Mouse (Mus musculus) cortical plate, adult 2 months (tissue): Measurements from ENCODE around the gene Hypk. TPM values are rescaled to one million over a fixed set of nuclear protein-coding genes. Genes with fewer than 3 reads are reported as not detected.

ENCODE experiments used
- H3K27ac ChIP-seq: fragments of 200-500 bp; 2 replicates; pipeline ENCODE4 v1.5.1; 2012; ENCODE audit warnings: low read length, control low read depth, inconsistent platforms; ENCODE audit not compliant: insufficient read depth
- H3K4me1 ChIP-seq: fragments of 200-500 bp; 2 replicates; pipeline ENCODE4 v1.6.1; 2011; ENCODE audit warnings: low read length; ENCODE audit not compliant: control insufficient read depth, insufficient read depth
- H3K4me3 ChIP-seq: fragments of 200-500 bp; 2 replicates; pipeline ENCODE4 v1.5.1; 2011; ENCODE audit warnings: mild to moderate bottlenecking, low read length, control low read depth; ENCODE audit not compliant: insufficient read depth
- CTCF ChIP-seq: fragments of 200-500 bp; IDR thresholded peaks from 2 replicates; pipeline ENCODE4 v1.5.1; 2011; ENCODE audit warnings: mild to moderate bottlenecking, control low read depth, low read length; ENCODE audit not compliant: insufficient read depth; ENCODE audit errors: extremely low read depth
- POLR2A ChIP-seq: fragments of 200-500 bp; IDR thresholded peaks from 2 replicates; pipeline ENCODE4 v1.6.1; 2011; ENCODE audit warnings: mild to moderate bottlenecking, low read length, control low read depth; ENCODE audit not compliant: insufficient read depth; ENCODE audit errors: extremely low read depth
- polyA plus RNA-seq: library from polyadenylated mRNA; depleted of rRNA; stranded (reverse); fragments of >200 nt; gene quantifications from 2 replicates; pipeline ENCODE4 v1.2.3, GENCODE M21; 2012; rRNA removed

Gene Hypk
- polyA plus RNA-seq = 26.5 and 29.9 TPM in 2 replicates

- Histone ChIP-seq H3K27ac (no peak within 1 kb of the TSS), H3K4me1 (peaks cover 1% of the 10 kb centered on the region; the same call in 1 of the 2 replicates), H3K4me3 (no peak within 1 kb of the TSS)
- TF ChIP-seq CTCF (no peak), POLR2A (0 out of 2 replicates have a peak, but pooled peaks have one; percentile 25)
These were observed at the start of gene Hypk for GRCm38 (mm10) chr2:121452990-121453389. TSS of gene Hypk (plus strand) at chr2:121453290.

- no peak overlapping the region for H3K4me3 ChIP-seq
- no peak for TF ChIP-seq CTCF
- no peak for TF ChIP-seq POLR2A
- no peaks in the 10 kb centered on the region for H3K4me1 ChIP-seq
- H3K27ac ChIP-seq = no peak overlapping the region
These were observed 49.8 kb upstream of the Hypk start for GRCm38 (mm10) chr2:121403296-121403695.

- H3K4me1 ChIP-seq = no peaks in the 10 kb centered on the region; the same call in 1 of the 2 replicates
- no peak overlapping the region for H3K27ac ChIP-seq
- TF ChIP-seq CTCF (no peak), POLR2A (no peak)
- no peak overlapping the region for H3K4me3 ChIP-seq
These were observed 44.9 kb upstream of the Hypk start for GRCm38 (mm10) chr2:121408160-121408559.

- peak overlapping the region; percentile 93 for H3K27ac ChIP-seq
- H3K4me1 ChIP-seq = peaks cover 3% of the 10 kb centered on the region; the same call in 1 of the 2 replicates
- TF ChIP-seq CTCF = no peak
- no peak for TF ChIP-seq POLR2A
- peak overlapping the region; percentile 93 for H3K4me3 ChIP-seq
These were observed 40.2 kb upstream of the Hypk start for GRCm38 (mm10) chr2:121412843-121413386.

GRCm38 (mm10) chr2:121413387-121414042 is 39.6 kb upstream of the Hypk start, which contains the start of the genes Pdia3 and Catsper2:
TSS of gene Pdia3 (plus strand) at chr2:121413775.
TSS of gene Catsper2 (minus strand) at chr2:121413792.
- H3K27ac ChIP-seq = peak within 1 kb of the TSS; percentile 98

GRCm38 (mm10) chr2:121414139-121414685 is 38.9 kb upstream of the Hypk start:
- Histone ChIP-seq H3K4me3 (peak overlapping the region; percentile 93), H3K27ac (peak overlapping the region; percentile 98), H3K4me1 (peaks cover 3% of the 10 kb centered on the region; the same call in 1 of the 2 replicates)
- TF ChIP-seq POLR2A (no peak), CTCF (no peak)

More at GRCm38 (mm10) chr2:121413387-121414042, 39.6 kb upstream of the Hypk start, which contains the start of the genes Pdia3 and Catsper2:
- TF ChIP-seq POLR2A = peak; percentile 79
- no peak for TF ChIP-seq CTCF
- Histone ChIP-seq H3K4me1 (peaks cover 3% of the 10 kb centered on the region; the same call in 1 of the 2 replicates), H3K4me3 (peak within 1 kb of the TSS; percentile 93)

GRCm38 (mm10) chr2:121415103-121415502 is 38.0 kb upstream of the Hypk start:
- TF ChIP-seq CTCF (no peak), POLR2A (no peak)
- H3K4me1 ChIP-seq = peaks cover 3% of the 10 kb centered on the region; the same call in 1 of the 2 replicates
- peak overlapping the region; percentile 93; the same call in 1 of the 2 replicates for H3K4me3 ChIP-seq
- no peak overlapping the region for H3K27ac ChIP-seq

- TF ChIP-seq CTCF (no peak), POLR2A (no peak)
- Histone ChIP-seq H3K27ac (no peak overlapping the region), H3K4me1 (peaks cover 3% of the 10 kb centered on the region; the same call in 1 of the 2 replicates), H3K4me3 (peak overlapping the region; percentile 93; the same call in 1 of the 2 replicates)
These were observed 37.5 kb upstream of the Hypk start for GRCm38 (mm10) chr2:121415591-121415990.

- TF ChIP-seq POLR2A (no peak), CTCF (no peak)
- no peak overlapping the region for H3K4me3 ChIP-seq
- H3K4me1 ChIP-seq = peaks cover 3% of the 10 kb centered on the region; the same call in 1 of the 2 replicates
These were observed 36.7 kb upstream of the Hypk start for GRCm38 (mm10) chr2:121416356-121416755.

More at GRCm38 (mm10) chr2:121416356-121416755, 36.7 kb upstream of the Hypk start:
- H3K27ac ChIP-seq = no peak overlapping the region
